Mouse (Mus musculus) neutrophil, adult 83 days (primary cell): Measurements from ENCODE around the gene Ano8. TPM values are rescaled to one million over a fixed set of nuclear protein-coding genes. Genes with fewer than 3 reads are reported as not detected.

Experiments used
- total RNA-seq, 2 experiments: library from RNA; stranded (reverse); gene quantifications; one replicate each; pipeline ENCODE4 v1.2.4; 2023

Gene Ano8
- total RNA-seq = 1 to 10 TPM; 3.4 to 4.5 TPM

GRCm38 (mm10) chr8:71485142-71486135, at the start of gene Ano8:
Gene Ano8 (minus strand): TSS chr8:71485963.

GRCm38 (mm10) chr8:71525226-71526050, 39.7 kb upstream of the Ano8 start, which contains the start of gene Ccdc194:
Gene Ccdc194 (minus strand): TSS chr8:71525711.

GRCm38 (mm10) chr8:71511644-71512043, 25.9 kb upstream of the Ano8 start, which contains the start of gene Plvap:
Gene Plvap (minus strand): TSS chr8:71511752.

GRCm38 (mm10) chr8:71487691-71488445, 2.1 kb upstream of the Ano8 start, which contains the start of gene Gtpbp3:
Gene Gtpbp3 (plus strand): TSS chr8:71488103.

GRCm38 (mm10) chr8:71468916-71469315, 16.8 kb downstream of the Ano8 start, which contains the start of gene Dda1:
Gene Dda1 (plus strand): TSS chr8:71469199.

GRCm38 (mm10) chr8:71464513-71465500, 21.0 kb downstream of the Ano8 start, which contains the start of gene Mrpl34:
Gene Mrpl34 (plus strand): TSS chr8:71464959.

GRCm38 (mm10) chr8:71463188-71464033, 22.4 kb downstream of the Ano8 start, which contains the start of gene Abhd8:
Gene Abhd8 (minus strand): TSS chr8:71463655.

Other genes with a start within 250 kb of the Ano8 start
- gene Myo9b, start 213.2 kb downstream of the Ano8 start, total RNA-seq = 100 to 1,000 TPM; 124 to 131 TPM
- gene Haus8, start 213.0 kb downstream of the Ano8 start, total RNA-seq = 10 to 100 TPM; 47.8 to 58.5 TPM
- gene Use1, start 119.1 kb downstream of the Ano8 start, total RNA-seq = 100 to 1,000 TPM; 149 to 154 TPM
- 10 to 100 TPM; 19.8 to 20.1 TPM for gene Ocel1, start 114.7 kb downstream of the Ano8 start, total RNA-seq
- gene Nr2f6, start 104.0 kb downstream of the Ano8 start, total RNA-seq = 1 to 10 TPM; 7.2 to 8.2 TPM
- gene Ushbp1, start 90.2 kb downstream of the Ano8 start, total RNA-seq = under 1 TPM in 1 of 2 experiments, not detected in 1; 0.39 TPM
- 10 to 100 TPM; 60.0 to 62.4 TPM for gene Babam1, start 89.1 kb downstream of the Ano8 start, total RNA-seq
- 10 to 100 TPM; 18.6 to 22.4 TPM for gene Ankle1, start 80.0 kb downstream of the Ano8 start, total RNA-seq
- gene Abhd8, start 22.3 kb downstream of the Ano8 start, total RNA-seq = 1 to 10 TPM; 4.8 to 5.6 TPM
- gene Mrpl34, start 21.0 kb downstream of the Ano8 start, total RNA-seq = 10 to 100 TPM; 33.7 to 34.1 TPM
- gene Dda1, start 16.8 kb downstream of the Ano8 start, total RNA-seq = 10 to 100 TPM; 72.6 to 81.2 TPM
- gene Gtpbp3, start 2.1 kb upstream of the Ano8 start, total RNA-seq = 10 to 100 TPM; 11.0 to 13.3 TPM
- gene Plvap, start 25.8 kb upstream of the Ano8 start, total RNA-seq = under 1 TPM; 0.40 to 0.44 TPM
- gene Ccdc194, start 39.7 kb upstream of the Ano8 start, total RNA-seq = under 1 TPM; 0.31 to 0.38 TPM
- 10 to 100 TPM; 20.1 to 22.3 TPM for gene Bst2, start 51.5 kb upstream of the Ano8 start, total RNA-seq
- 10 to 100 TPM; 27.2 to 31.8 TPM for gene Mvb12a, start 57.0 kb upstream of the Ano8 start, total RNA-seq
- gene Tmem221, start 72.9 kb upstream of the Ano8 start, total RNA-seq = under 1 TPM in 1 of 2 experiments, not detected in 1; 0.42 TPM
- gene Nxnl1, start 80.6 kb upstream of the Ano8 start, total RNA-seq = not detected
- gene Slc27a1, start 82.9 kb upstream of the Ano8 start, total RNA-seq = 1 to 10 TPM in 1 of 2 experiments, under 1 TPM in 1; 0.88 to 1.3 TPM
- gene Pgls, start 106.2 kb upstream of the Ano8 start, total RNA-seq = 10 to 100 TPM; 83.8 to 84.4 TPM
- gene Fam129c, start 111.7 kb upstream of the Ano8 start, total RNA-seq = 1 to 10 TPM; 5.6 to 7.0 TPM
- gene Colgalt1, start 125.0 kb upstream of the Ano8 start, total RNA-seq = 10 to 100 TPM; 46.9 to 48.6 TPM
- under 1 TPM; 0.13 to 0.38 TPM for gene Unc13a, start 185.8 kb upstream of the Ano8 start, total RNA-seq
- gene Jak3, start 190.3 kb upstream of the Ano8 start, total RNA-seq = 10 to 100 TPM; 13.8 to 21.0 TPM
- gene Insl3, start 203.3 kb upstream of the Ano8 start, total RNA-seq = 1 to 10 TPM; 3.4 to 7.7 TPM
- under 1 TPM; 0.13 to 0.15 TPM for gene B3gnt3, start 215.8 kb upstream of the Ano8 start, total RNA-seq
- gene Fcho1, start 239.8 kb upstream of the Ano8 start, total RNA-seq = 10 to 100 TPM; 57.7 to 61.1 TPM